Mouse (Mus musculus) cerebellum, adult 2 months (tissue): ENCODE data around the gene Usp24.

Source experiments
- CTCF ChIP-seq: fragments of 200-500 bp; IDR thresholded peaks from 2 replicates; pipeline ENCODE4 v1.5.1; 2011; ENCODE audit warnings: low read depth, mild to moderate bottlenecking, control low read depth, low read length, moderate library complexity, borderline replicate concordance; ENCODE audit not compliant: insufficient read depth
- POLR2A ChIP-seq: fragments of 200-500 bp; IDR thresholded peaks from 2 replicates; pipeline ENCODE4 v1.6.1; 2011; ENCODE audit warnings: low read length, control low read depth, borderline replicate concordance; ENCODE audit not compliant: insufficient read depth

- TF ChIP-seq POLR2A (no peak), CTCF (no peak)
Observed at GRCm38 (mm10) chr4:106315921-106316350, at the start of gene Usp24.
